Mouse (Mus musculus) hindbrain, embryonic 11.5 days (tissue): ENCODE measurements at regions not wholly inside any gene's neighbourhood (a gene's known extent, or its start where the extent isn't known, plus 50 kb on each side); places are given as distances from the start of the nearest gene placed in this dataset.

ENCODE experiments used
- ATAC-seq: fragments of 200-750 bp; cut with Nextera tagmentation; 2 replicates; pipeline ENCODE4 v1.8.0; 2017; ENCODE audit warnings: mild to moderate bottlenecking, moderate TSS enrichment, moderate library complexity; ENCODE audit not compliant: low FRiP score
- DNase-seq: peaks from one replicate; pipeline ENCODE4 v3.0.0-alpha.2; 2015; ENCODE audit warnings: low spot score
- H3K27ac ChIP-seq: fragments of 300-500 bp; sonication (generic); 2 replicates; pipeline ENCODE4 v1.5.1; 2014; ENCODE audit warnings: mild to moderate bottlenecking, low read depth, low read length
- H3K27me3 ChIP-seq: fragments of 300-500 bp; sonication (generic); 2 replicates; pipeline ENCODE4 v1.6.1; 2014; ENCODE audit warnings: mild to moderate bottlenecking, low read length, moderate library complexity, mixed read lengths; ENCODE audit not compliant: control insufficient read depth, insufficient read depth
- H3K36me3 ChIP-seq: fragments of 300-500 bp; sonication (generic); 2 replicates; pipeline ENCODE4 v1.6.1; 2014; ENCODE audit warnings: mild to moderate bottlenecking, low read length, moderate library complexity, mixed read lengths; ENCODE audit not compliant: control insufficient read depth, insufficient read depth
- H3K4me1 ChIP-seq: fragments of 300-500 bp; sonication (generic); replicated peaks from 2 replicates; pipeline ENCODE4 v1.6.1; 2014; ENCODE audit warnings: low read length, mixed read lengths; ENCODE audit not compliant: control insufficient read depth, insufficient read depth
- H3K4me2 ChIP-seq: fragments of 300-500 bp; sonication (generic); replicated peaks from 2 replicates; pipeline ENCODE4 v1.6.1; 2014; ENCODE audit warnings: mild to moderate bottlenecking, low read depth, low read length
- H3K4me3 ChIP-seq: fragments of 300-500 bp; sonication (generic); 2 replicates; pipeline ENCODE4 v1.5.1; 2014; ENCODE audit warnings: low read depth, low read length
- H3K9ac ChIP-seq: fragments of 300-500 bp; sonication (generic); 2 replicates; pipeline ENCODE4 v1.6.1; 2014; ENCODE audit warnings: low read depth, low read length
- H3K9me3 ChIP-seq: fragments of 300-500 bp; sonication (generic); 2 replicates; pipeline ENCODE4 v1.6.1; 2016; ENCODE audit warnings: low read length; ENCODE audit not compliant: control insufficient read depth
- WGBS: fragments of 180-500 bp; shearing (Covaris S2); extraction: QIAGEN DNeasy Blood & Tissue Kit; methylation state at CpG from one replicate; pipeline ENCODE4 v1.1.7; 2014; 5-methylcytosine and 5-hydroxymethylcytosine counted together

DNA sequence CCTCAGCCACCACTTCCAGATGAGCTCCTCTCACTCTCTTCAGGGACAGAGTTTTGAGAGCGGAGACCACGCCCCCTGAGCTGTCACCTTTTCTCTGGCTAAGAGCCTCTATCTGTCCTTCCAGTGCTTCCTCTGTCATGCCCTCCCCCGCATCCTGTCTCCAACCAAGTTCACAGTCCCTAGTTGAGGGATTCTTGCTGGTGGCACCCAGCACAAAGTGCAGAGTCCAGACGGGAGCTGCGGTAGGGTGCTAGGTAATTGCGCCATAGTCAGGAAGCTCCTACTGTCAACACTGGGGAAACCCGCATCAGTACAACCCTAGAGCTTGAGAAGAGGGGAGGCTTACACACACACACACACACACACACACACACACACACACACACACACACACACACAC is 297.3 kb upstream of the 4930535I16Rik start:
- DNase-seq (no peak), ATAC-seq (no peak)
- no peaks in the 10 kb centered on the region for H3K36me3 ChIP-seq
- no peaks in the 10 kb centered on the region for H3K9me3 ChIP-seq
- WGBS = 87% methylated on average over 7 of the region's 7 CpGs
- no peaks in the 10 kb centered on the region for H3K27me3 ChIP-seq
- H3K4me3 ChIP-seq = no peak overlapping the region
- no peak overlapping the region for H3K4me2 ChIP-seq
- H3K9ac ChIP-seq = no peak overlapping the region
- H3K27ac ChIP-seq = no peak overlapping the region
- H3K4me1 ChIP-seq = no peaks in the 10 kb centered on the region

DNA sequence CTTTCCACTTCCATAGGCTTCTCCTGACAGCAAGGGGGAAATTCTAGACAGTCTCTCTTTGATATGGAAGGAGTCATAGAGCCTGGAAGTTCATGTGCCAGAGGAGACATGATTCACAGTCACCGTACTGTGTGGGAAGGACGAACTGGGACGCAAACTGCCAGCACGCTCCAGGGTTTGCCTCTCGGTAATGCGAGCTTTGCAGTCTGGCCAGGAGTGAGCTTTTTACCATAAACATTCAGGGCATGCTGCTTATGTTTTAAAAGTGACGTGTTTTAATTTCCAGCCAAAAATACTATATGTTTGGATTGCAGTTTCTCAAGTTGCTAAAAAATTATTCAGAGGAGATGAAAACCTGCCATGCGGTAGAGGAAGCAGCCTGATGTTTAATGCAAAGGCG is 292.3 kb upstream of the 4930535I16Rik start:
- Histone ChIP-seq H3K9me3 (no peaks in the 10 kb centered on the region), H3K36me3 (no peaks in the 10 kb centered on the region), H3K27ac (no peak overlapping the region), H3K27me3 (no peaks in the 10 kb centered on the region), H3K4me1 (no peaks in the 10 kb centered on the region), H3K4me3 (no peak overlapping the region), H3K4me2 (no peak overlapping the region), H3K9ac (no peak overlapping the region)
- WGBS = 85% methylated on average over 9 of the region's 9 CpGs
- ATAC-seq = no peak
- no peak for DNase-seq

DNA sequence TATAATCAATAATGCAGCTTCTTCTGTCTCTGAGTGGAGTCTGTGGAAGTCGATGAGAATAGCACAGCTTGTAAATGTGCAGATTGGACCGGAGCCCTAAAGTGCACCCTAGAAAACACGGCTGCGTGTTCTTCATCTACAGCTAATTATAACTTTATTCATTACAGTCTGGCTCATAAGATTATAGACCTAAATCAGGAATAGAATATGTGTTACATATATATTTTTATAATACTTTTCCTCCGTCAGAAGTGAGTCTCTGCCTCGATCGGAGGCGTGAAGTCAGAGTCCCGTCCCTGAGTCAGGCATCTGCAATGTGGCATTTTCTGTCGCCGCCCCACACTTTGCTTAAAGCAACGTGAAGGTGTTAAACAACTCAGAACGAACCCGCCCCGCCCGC is 288.7 kb upstream of the 4930535I16Rik start:
- 89% methylated on average over 16 of the region's 16 CpGs for WGBS
- Histone ChIP-seq H3K4me2 (no peak overlapping the region), H3K36me3 (no peaks in the 10 kb centered on the region), H3K9ac (no peak overlapping the region), H3K4me1 (no peaks in the 10 kb centered on the region), H3K27ac (no peak overlapping the region), H3K9me3 (no peaks in the 10 kb centered on the region), H3K4me3 (no peak overlapping the region), H3K27me3 (no peaks in the 10 kb centered on the region)
- DNase-seq = no peak
- ATAC-seq = no peak

DNA sequence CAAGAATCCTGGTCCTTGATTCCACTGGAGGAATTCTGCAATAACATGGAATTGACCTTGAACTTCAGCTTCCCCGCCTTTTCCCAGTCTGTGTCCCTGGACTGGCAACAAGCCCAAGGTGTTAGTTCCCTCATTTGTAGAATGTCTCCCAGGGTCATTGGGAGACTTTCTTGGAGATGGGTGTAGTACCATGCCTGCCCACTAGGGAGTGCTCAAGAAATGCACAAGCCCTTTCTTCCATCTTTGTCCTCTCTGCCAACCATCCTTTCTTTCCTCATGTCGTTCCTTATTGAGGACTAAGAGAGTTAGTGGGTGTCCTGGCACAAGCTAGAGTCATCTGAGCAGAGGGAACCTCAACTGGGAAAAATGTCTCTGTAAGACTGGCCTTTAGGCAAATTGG is 285.9 kb upstream of the 4930535I16Rik start:
- Histone ChIP-seq H3K27ac (no peak overlapping the region), H3K4me2 (no peak overlapping the region), H3K4me3 (no peak overlapping the region), H3K4me1 (peaks cover 7% of the 10 kb centered on the region; the same call in 1 of the 2 replicates), H3K9ac (no peak overlapping the region), H3K27me3 (no peaks in the 10 kb centered on the region), H3K9me3 (no peaks in the 10 kb centered on the region), H3K36me3 (no peaks in the 10 kb centered on the region)
- DNase-seq (no peak), ATAC-seq (no peak)
- WGBS = 74% methylated on average over 2 of the region's 2 CpGs

DNA sequence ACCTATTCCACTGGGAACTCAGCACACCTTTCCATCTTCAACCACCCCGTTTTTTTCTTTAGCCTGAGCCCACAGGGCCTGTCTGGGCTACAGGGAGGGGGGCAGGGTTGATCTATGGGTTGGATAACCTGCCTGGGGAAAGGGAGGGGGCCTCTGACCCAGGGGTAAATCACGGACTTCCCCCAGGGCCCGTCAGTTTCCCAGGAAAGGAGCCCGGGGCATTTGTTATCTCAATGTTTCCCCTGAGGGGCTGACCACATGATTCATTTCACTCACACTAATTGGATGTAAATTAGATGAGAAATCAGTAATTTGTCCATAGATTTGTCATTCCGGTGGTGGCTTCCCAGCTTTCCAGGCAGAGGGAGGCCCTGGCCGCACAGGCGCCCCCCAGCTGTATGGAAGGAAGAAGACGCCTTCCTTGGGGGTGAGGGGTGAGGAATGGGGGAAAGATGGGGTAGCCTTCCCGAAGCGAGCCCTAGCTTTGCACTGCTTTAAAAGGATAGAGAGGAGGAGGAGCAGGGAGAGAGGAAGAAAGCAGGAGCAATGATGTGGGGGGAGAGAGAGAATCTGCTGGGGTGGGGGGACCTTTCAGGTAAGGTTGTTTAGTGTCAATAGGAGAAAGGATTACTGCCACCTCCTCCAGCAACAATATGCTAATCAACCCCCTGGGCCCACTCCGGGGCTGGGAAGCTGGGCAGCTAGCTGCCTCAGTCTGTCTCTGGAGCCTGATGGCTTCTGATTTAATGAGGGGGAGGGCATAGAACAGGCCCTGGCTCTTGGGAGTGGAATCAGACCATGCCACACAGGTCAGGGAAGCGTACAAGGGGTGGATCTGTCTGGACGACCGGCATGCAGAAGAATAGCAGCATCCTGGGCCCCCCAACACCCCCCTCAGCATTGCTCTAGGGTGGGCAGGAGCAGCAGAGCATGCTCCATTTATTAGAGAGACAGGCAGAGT is 282.3 kb upstream of the 4930535I16Rik start:
- H3K9me3 ChIP-seq = no peaks in the 10 kb centered on the region
- H3K27ac ChIP-seq = peak overlapping the region; percentile 70
- H3K36me3 ChIP-seq = no peaks in the 10 kb centered on the region
- no peaks in the 10 kb centered on the region for H3K27me3 ChIP-seq
- H3K4me1 ChIP-seq = peaks cover 7% of the 10 kb centered on the region
- ATAC-seq = peak; percentile 82
- H3K4me2 ChIP-seq = no peak overlapping the region
- WGBS = 13% methylated on average over 14 of the region's 14 CpGs
- H3K4me3 ChIP-seq = no peak overlapping the region
- DNase-seq = peak; percentile 50
- 0 out of 2 replicates have a peak overlapping the region, but pooled peaks have one; percentile 34 for H3K9ac ChIP-seq

DNA sequence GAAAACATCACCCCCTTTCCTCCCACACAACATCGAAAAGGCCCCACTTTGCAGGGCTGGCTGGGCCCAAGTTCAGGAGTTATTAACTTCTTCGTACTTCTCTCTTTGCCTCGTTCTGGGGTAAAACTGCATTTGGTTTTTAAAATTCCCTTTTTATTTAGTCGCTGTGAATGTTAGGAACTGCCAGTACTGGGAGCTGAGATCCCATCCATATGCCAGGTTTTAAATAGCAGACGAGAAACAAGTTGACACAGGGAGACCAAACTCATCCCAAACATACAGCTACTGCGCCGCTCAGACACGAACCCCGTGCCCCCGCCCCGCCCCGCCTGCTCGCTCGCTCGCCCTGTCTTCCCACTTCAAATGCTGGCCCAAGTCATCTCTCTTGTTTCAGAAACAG is 281.0 kb upstream of the 4930535I16Rik start:
- ATAC-seq = no peak

DNA sequence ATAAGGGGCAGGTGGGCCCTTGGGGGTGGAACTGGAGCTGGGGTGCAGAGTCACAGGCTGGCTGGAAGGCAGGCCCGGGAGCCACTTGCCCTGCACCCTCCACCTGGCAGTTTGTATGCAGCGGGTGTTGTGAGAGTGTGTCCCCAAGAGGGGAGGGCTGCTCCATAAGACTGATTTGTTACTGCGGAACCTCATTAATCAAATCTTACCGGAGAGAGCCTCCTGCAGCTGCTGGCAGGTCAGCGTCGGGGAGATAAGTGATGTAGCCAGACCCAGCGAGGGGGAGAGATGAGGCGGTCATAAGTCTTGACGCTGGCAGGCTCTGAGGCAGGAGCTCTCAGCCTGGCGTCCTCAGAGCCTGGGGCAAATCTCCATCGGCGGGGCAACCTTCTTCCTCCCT is 278.9 kb upstream of the 4930535I16Rik start:
- 0 out of 2 replicates have a peak overlapping the region, but pooled peaks have one; percentile 19 for H3K27ac ChIP-seq
- DNase-seq (peak; percentile 45), ATAC-seq (peak; percentile 30; the same call in 1 of the 2 replicates)
- H3K27me3 ChIP-seq = no peaks in the 10 kb centered on the region
- no peak overlapping the region for H3K9ac ChIP-seq
- H3K4me2 ChIP-seq = no peak overlapping the region
- H3K4me3 ChIP-seq = no peak overlapping the region
- peaks cover 7% of the 10 kb centered on the region for H3K4me1 ChIP-seq
- 20% methylated on average over 12 of the region's 12 CpGs for WGBS
- no peaks in the 10 kb centered on the region for H3K9me3 ChIP-seq
- no peaks in the 10 kb centered on the region for H3K36me3 ChIP-seq

More for the DNA sequence above, 281.0 kb upstream of the 4930535I16Rik start:
- Histone ChIP-seq H3K27ac (no peak overlapping the region), H3K27me3 (no peaks in the 10 kb centered on the region), H3K9ac (no peak overlapping the region), H3K4me2 (no peak overlapping the region), H3K9me3 (no peaks in the 10 kb centered on the region), H3K4me1 (peaks cover 7% of the 10 kb centered on the region), H3K36me3 (no peaks in the 10 kb centered on the region), H3K4me3 (no peak overlapping the region)
- 54% methylated on average over 15 of the region's 15 CpGs for WGBS
- DNase-seq = no peak

DNA sequence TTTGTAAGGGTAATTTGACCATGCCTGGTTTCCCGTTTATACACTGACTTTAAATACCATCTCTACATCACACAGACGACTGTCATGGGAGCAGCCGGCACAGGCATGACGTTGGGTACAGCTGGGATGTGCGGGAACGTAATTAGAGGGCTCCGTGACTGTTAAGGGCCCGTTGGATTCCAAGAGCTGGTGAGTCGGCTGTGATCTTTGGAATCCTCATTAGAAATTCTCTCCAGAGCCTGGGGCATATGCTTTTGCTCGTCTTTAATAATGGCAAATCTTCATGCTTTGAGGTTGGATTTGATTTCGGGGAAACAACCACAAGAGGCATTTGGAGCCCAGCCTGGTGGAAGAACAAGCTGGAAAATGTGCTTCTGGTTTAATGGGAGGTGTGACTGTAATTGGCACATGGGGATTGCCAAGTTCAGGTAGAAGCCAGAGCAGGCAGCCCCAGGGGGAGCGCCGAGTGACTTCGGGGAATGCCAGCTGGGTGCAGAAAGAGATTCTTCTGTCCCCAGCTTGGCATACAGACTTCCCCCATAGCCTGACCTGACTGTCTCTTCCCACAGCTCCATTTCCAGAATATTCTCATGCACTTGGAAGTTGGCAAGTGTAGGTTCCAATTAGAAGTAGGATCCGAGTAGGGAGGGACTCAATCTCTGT is 275.4 kb upstream of the 4930535I16Rik start:
- Histone ChIP-seq H3K9me3 (no peaks in the 10 kb centered on the region), H3K4me1 (no peaks in the 10 kb centered on the region; the same call in none of the 2 replicates), H3K4me2 (no peak overlapping the region), H3K27me3 (peaks cover 4% of the 10 kb centered on the region; the same call in 1 of the 2 replicates), H3K27ac (no peak overlapping the region), H3K36me3 (no peaks in the 10 kb centered on the region), H3K9ac (no peak overlapping the region), H3K4me3 (no peak overlapping the region)
- 69% methylated on average over 15 of the region's 15 CpGs for WGBS
- ATAC-seq (no peak; the same call in 1 of the 2 replicates), DNase-seq (no peak)
